Mouse (Mus musculus) midbrain, embryonic 12.5 days (tissue): ENCODE results near the gene Astl. TPM values are rescaled to one million over a fixed set of nuclear protein-coding genes. Genes with fewer than 3 reads are reported as not detected.

ENCODE experiments used
- ATAC-seq: fragments of 200-750 bp; cut with Nextera tagmentation; 2 replicates; pipeline ENCODE4 v1.8.0; 2017; ENCODE audit warnings: low read depth, moderate TSS enrichment, moderate library complexity; ENCODE audit not compliant: low FRiP score
- H3K27ac ChIP-seq: fragments of 300-500 bp; sonication (generic); replicated peaks from 2 replicates; pipeline ENCODE4 v1.5.1; 2016; ENCODE audit warnings: mild to moderate bottlenecking
- H3K27me3 ChIP-seq: fragments of 300-500 bp; sonication (generic); 2 replicates; pipeline ENCODE4 v1.6.1; 2016; ENCODE audit warnings: mild to moderate bottlenecking
- H3K36me3 ChIP-seq: fragments of 300-500 bp; sonication (generic); 2 replicates; pipeline ENCODE4 v1.6.1; 2016
- H3K4me1 ChIP-seq: fragments of 300-500 bp; sonication (generic); 2 replicates; pipeline ENCODE4 v1.6.1; 2016
- H3K4me2 ChIP-seq: fragments of 300-500 bp; sonication (generic); replicated peaks from 2 replicates; pipeline ENCODE4 v1.6.1; 2016; ENCODE audit warnings: mild to moderate bottlenecking, moderate library complexity
- H3K4me3 ChIP-seq: fragments of 300-500 bp; sonication (generic); 2 replicates; pipeline ENCODE4 v1.5.1; 2016; ENCODE audit warnings: mild to moderate bottlenecking
- H3K9ac ChIP-seq: fragments of 300-500 bp; sonication (generic); replicated peaks from 2 replicates; pipeline ENCODE4 v1.6.1; 2016; ENCODE audit warnings: mild to moderate bottlenecking, moderate library complexity
- H3K9me3 ChIP-seq: fragments of 300-500 bp; sonication (generic); 2 replicates; pipeline ENCODE4 v1.6.1; 2016; ENCODE audit warnings: mild to moderate bottlenecking
- WGBS: fragments of 180-500 bp; shearing (Covaris S2); methylation state at CpG from one replicate; pipeline ENCODE4 v1.1.7; 2016; 5-methylcytosine and 5-hydroxymethylcytosine counted together
- polyA plus RNA-seq: library from polyadenylated mRNA; unstranded; fragments of >200 nt; fragmentation: Nextera tagmentation; extraction: Ambion mirVana; gene quantifications from 2 replicates; pipeline ENCODE4 v1.2.1, GENCODE M21; 2016

Astl gene
- polyA plus RNA-seq, 1 experiment from 2014 or later = not detected

- Histone ChIP-seq H3K27ac (no peak overlapping the region), H3K9ac (no peak overlapping the region), H3K4me3 (no peak overlapping the region), H3K9me3 (no peaks in the 10 kb centered on the region), H3K4me2 (no peak overlapping the region), H3K4me1 (no peaks in the 10 kb centered on the region), H3K36me3 (no peaks in the 10 kb centered on the region), H3K27me3 (peaks cover 25% of the 10 kb centered on the region)
- WGBS = 52% methylated on average over 9 of the region's 9 CpGs
- no peak for ATAC-seq
These were observed 32.4 kb downstream of the Astl start for GRCm38 (mm10) chr2:127370561-127371483.

DNA sequence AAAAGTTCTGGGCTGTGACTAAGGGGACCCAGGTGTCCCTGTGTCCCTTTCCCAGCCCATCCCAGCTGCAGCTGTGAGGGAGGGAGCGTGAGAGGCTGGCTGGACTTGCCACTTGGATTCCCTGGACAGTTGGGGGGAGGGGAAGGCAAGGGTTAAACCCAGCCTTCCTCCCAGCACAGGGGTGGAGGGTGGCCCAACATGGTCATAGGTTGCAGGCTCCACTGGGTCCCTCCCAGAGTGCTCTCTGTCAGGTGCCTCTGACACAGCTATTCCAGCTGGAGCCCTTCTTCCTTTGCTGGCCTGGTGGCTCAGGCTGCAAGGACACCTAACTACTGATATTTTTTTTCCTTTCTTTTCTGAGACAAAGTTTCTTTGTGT lies 33.0 kb downstream of the Astl start:
- WGBS = 90% methylated on average over 1 of the region's 1 CpGs
- Histone ChIP-seq H3K36me3 (no peaks in the 10 kb centered on the region), H3K4me3 (no peak overlapping the region), H3K9ac (no peak overlapping the region), H3K27ac (no peak overlapping the region), H3K4me2 (no peak overlapping the region), H3K4me1 (no peaks in the 10 kb centered on the region), H3K9me3 (no peaks in the 10 kb centered on the region), H3K27me3 (peaks cover 18% of the 10 kb centered on the region)
- ATAC-seq = no peak

DNA sequence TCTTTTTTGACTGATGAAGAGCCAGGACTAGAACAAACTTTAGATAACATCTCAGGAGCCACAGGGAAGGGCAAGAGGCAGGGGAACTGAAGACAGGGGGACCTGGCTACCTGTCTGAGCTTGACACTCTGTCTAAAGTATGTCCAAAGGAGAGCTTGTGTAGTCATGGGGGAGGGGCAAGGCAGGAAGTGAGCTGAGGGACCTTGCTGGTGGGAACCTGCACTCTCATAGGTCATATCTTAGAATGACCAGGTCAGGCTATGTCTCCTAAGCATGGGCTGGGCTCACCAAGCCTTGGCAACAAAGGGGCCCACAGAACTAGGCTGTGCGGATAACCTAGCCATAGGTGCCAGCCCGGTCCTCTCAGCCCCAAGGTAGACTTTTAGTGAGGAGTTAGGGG lies 33.6 kb downstream of the Astl start:
- H3K27ac ChIP-seq = no peak overlapping the region
- ATAC-seq = no peak
- WGBS = 90% methylated on average over 2 of the region's 2 CpGs
- H3K4me3 ChIP-seq = no peak overlapping the region
- H3K27me3 ChIP-seq = peaks cover 16% of the 10 kb centered on the region
- H3K9me3 ChIP-seq = no peaks in the 10 kb centered on the region
- no peak overlapping the region for H3K9ac ChIP-seq
- H3K4me1 ChIP-seq = no peaks in the 10 kb centered on the region
- H3K36me3 ChIP-seq = no peaks in the 10 kb centered on the region
- H3K4me2 ChIP-seq = no peak overlapping the region

GRCm38 (mm10) chr2:127374131-127374530 lies 35.7 kb downstream of the Astl start:
- ATAC-seq = no peak
- 81% methylated on average over 3 of the region's 3 CpGs for WGBS

GRCm38 (mm10) chr2:127375087-127375486 lies 36.6 kb downstream of the Astl start:
- no peak for ATAC-seq
- no peak overlapping the region for H3K9ac ChIP-seq
- WGBS = 75% methylated on average over 3 of the region's 3 CpGs
- no peak overlapping the region for H3K27ac ChIP-seq
- H3K36me3 ChIP-seq = no peaks in the 10 kb centered on the region
- H3K4me2 ChIP-seq = no peak overlapping the region
- H3K9me3 ChIP-seq = no peaks in the 10 kb centered on the region
- H3K27me3 ChIP-seq = no peaks in the 10 kb centered on the region; the same call in none of the 2 replicates
- H3K4me1 ChIP-seq = peaks cover 9% of the 10 kb centered on the region
- no peak overlapping the region for H3K4me3 ChIP-seq

More at GRCm38 (mm10) chr2:127374131-127374530, 35.7 kb downstream of the Astl start:
- Histone ChIP-seq H3K4me1 (peaks cover 9% of the 10 kb centered on the region), H3K4me3 (no peak overlapping the region), H3K36me3 (no peaks in the 10 kb centered on the region), H3K4me2 (no peak overlapping the region), H3K9me3 (no peaks in the 10 kb centered on the region), H3K27ac (no peak overlapping the region), H3K27me3 (peaks cover 5% of the 10 kb centered on the region), H3K9ac (no peak overlapping the region)

DNA sequence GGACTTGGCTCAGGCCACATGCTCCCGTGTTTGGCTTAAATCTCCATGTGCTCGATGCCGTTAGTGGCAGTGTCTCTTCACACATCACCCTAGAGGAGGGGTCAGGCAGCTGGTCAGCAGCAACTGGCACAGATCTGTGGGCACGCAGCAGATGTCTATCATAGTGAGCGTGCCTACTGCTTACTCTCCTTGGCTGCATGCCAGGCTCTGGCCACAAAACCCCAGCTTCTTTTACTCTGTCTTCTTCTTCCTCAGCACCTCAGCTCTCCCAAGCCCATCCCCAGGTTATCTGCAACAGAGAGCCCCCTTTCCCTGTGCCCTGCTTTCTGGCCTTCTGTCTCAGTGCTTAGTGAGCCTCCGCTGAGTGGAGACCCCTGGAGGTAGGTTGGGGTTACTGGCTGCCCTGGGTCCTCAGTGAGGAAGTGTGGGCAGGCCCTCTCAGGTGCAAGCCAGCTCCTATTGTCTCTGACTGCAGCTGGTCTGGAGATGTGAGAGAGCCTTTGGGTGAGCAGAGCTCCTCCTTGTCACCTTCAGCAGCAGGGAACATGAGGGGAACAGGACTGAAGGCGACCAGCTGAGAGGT lies 37.4 kb downstream of the Astl start:
- H3K27me3 ChIP-seq = no peaks in the 10 kb centered on the region; the same call in 1 of the 2 replicates
- no peak overlapping the region for H3K9ac ChIP-seq
- H3K4me1 ChIP-seq = peaks cover 9% of the 10 kb centered on the region
- no peak overlapping the region for H3K27ac ChIP-seq
- no peak overlapping the region for H3K4me2 ChIP-seq
- no peak for ATAC-seq
- WGBS = 63% methylated on average over 7 of the region's 7 CpGs
- H3K4me3 ChIP-seq = no peak overlapping the region
- no peaks in the 10 kb centered on the region for H3K9me3 ChIP-seq
- no peaks in the 10 kb centered on the region for H3K36me3 ChIP-seq

DNA sequence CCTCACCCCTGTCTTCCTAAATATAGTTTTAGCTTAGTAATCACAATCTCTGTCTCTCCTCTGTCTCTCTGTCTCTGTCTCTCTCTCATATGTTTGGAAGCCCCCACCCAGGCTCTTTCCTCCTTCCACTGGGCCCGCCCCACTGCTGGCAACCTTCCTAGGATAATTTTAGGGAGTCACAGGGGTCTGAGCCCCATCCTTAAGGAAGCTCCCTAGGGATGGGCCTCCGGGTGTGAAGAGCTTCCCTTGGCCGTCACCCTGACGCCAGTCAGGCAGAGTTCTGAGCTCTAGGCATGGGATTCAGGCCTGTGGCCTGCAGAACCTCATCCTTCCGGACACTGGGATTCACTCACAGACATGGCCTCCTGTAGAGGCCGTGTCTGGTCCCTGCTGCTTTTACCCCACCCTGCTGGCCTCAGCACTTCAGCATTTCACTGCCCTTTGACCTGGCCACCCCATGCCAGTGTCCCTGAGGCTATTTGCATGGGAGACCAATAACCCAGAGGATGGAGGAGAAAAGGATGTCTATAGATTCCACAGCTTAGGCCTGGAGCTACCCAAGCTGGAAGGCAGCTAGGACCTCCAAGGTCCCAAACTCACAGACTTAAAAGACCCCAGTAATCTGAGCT lies 38.1 kb downstream of the Astl start:
- no peak for ATAC-seq
- Histone ChIP-seq H3K27me3 (no peaks in the 10 kb centered on the region; the same call in 1 of the 2 replicates), H3K9ac (no peak overlapping the region), H3K4me2 (no peak overlapping the region), H3K36me3 (no peaks in the 10 kb centered on the region), H3K27ac (no peak overlapping the region), H3K4me3 (no peak overlapping the region), H3K9me3 (no peaks in the 10 kb centered on the region), H3K4me1 (peaks cover 9% of the 10 kb centered on the region)
- WGBS = 85% methylated on average over 6 of the region's 6 CpGs

DNA sequence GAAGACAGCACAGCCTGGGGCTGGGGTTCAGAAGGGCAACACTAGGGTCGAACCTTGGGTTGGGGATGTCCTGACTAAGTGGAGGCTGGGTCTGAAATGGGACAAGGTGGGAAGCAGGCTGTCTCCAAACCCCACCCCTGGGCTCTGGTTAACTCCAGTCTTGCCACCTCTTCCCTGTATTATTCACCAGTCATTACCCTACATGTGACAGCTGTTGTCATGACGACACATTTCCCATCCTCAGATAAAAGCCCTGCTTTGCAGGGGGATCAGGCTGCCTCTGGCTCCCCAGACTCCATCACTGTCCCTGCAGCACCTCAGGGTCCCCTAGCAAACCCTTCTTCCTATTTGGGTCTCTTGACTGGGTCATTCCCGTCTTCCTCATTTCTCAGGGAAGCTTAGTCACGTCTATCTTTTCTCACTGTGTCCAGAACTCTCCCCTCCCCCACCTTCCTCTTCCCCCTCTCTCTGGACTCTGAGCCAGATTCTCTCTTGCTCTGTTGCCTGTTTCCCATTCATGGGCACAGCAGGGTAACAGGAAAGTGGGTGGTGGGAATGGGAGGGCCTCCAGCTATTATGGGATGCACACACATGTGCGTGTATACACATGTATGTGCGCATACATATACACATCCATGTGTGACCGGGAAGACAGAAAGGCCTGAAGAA lies 39.6 kb downstream of the Astl start:
- Histone ChIP-seq H3K4me2 (no peak overlapping the region), H3K27me3 (no peaks in the 10 kb centered on the region), H3K27ac (no peak overlapping the region)

GRCm38 (mm10) chr2:127378611-127378990 lies 40.2 kb downstream of the Astl start:
- no peak overlapping the region for H3K4me2 ChIP-seq
- ATAC-seq = no peak
- no peak overlapping the region for H3K4me3 ChIP-seq
- no peak overlapping the region for H3K27ac ChIP-seq
- H3K27me3 ChIP-seq = no peaks in the 10 kb centered on the region
- H3K9me3 ChIP-seq = no peaks in the 10 kb centered on the region
- H3K36me3 ChIP-seq = no peaks in the 10 kb centered on the region
- peaks cover 9% of the 10 kb centered on the region for H3K4me1 ChIP-seq
- 68% methylated on average over 7 of the region's 7 CpGs for WGBS
- H3K9ac ChIP-seq = no peak overlapping the region

More for the DNA sequence above, 39.6 kb downstream of the Astl start:
- 62% methylated on average over 7 of the region's 7 CpGs for WGBS
- Histone ChIP-seq H3K36me3 (no peaks in the 10 kb centered on the region), H3K9me3 (no peaks in the 10 kb centered on the region), H3K9ac (no peak overlapping the region), H3K4me3 (no peak overlapping the region), H3K4me1 (peaks cover 9% of the 10 kb centered on the region)
- no peak for ATAC-seq

GRCm38 (mm10) chr2:127379250-127379649 lies 40.8 kb downstream of the Astl start:
- 78% methylated on average over 3 of the region's 3 CpGs for WGBS
- ATAC-seq = no peak
- no peaks in the 10 kb centered on the region for H3K27me3 ChIP-seq
- peaks cover 9% of the 10 kb centered on the region for H3K4me1 ChIP-seq
- no peak overlapping the region for H3K4me3 ChIP-seq
- H3K27ac ChIP-seq = no peak overlapping the region
- no peaks in the 10 kb centered on the region for H3K9me3 ChIP-seq
- no peak overlapping the region for H3K9ac ChIP-seq
- no peaks in the 10 kb centered on the region for H3K36me3 ChIP-seq
- no peak overlapping the region for H3K4me2 ChIP-seq

GRCm38 (mm10) chr2:127383881-127384280 lies 45.4 kb downstream of the Astl start:
- H3K4me2 ChIP-seq = no peak overlapping the region
- H3K27ac ChIP-seq = no peak overlapping the region
- 67% methylated on average over 7 of the region's 7 CpGs for WGBS
- H3K4me3 ChIP-seq = no peak overlapping the region
- H3K36me3 ChIP-seq = no peaks in the 10 kb centered on the region
- H3K4me1 ChIP-seq = no peaks in the 10 kb centered on the region
- no peak for ATAC-seq
- H3K9me3 ChIP-seq = no peaks in the 10 kb centered on the region
- H3K27me3 ChIP-seq = no peaks in the 10 kb centered on the region
- no peak overlapping the region for H3K9ac ChIP-seq

DNA sequence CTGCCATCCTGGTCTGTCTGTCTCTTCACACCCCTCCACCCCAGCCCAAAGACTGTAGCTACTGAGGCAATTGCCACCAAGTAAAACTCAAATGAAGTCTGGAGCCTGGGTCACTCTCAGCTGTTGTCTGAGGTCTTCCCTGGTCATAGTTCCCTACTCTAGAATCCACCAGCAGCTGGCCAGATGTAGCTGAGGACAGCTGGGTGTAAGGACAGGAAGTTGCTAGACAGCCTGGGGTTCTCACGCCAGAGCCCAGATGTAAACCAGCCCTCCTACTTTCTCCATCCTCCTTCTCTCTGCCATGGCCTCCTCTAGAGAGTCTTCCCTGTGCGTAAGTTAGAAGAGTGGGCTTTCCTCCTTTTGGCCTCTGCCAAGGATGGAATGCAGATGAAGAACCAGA lies 49.1 kb downstream of the Astl start:
- 89% methylated on average over 2 of the region's 2 CpGs for WGBS
- no peak overlapping the region for H3K9ac ChIP-seq
- no peak overlapping the region for H3K4me2 ChIP-seq
- no peaks in the 10 kb centered on the region for H3K4me1 ChIP-seq
- no peak overlapping the region for H3K27ac ChIP-seq
- H3K36me3 ChIP-seq = no peaks in the 10 kb centered on the region
- H3K9me3 ChIP-seq = no peaks in the 10 kb centered on the region
- no peak overlapping the region for H3K4me3 ChIP-seq
- H3K27me3 ChIP-seq = no peaks in the 10 kb centered on the region
- no peak for ATAC-seq
